Mouse (Mus musculus) CH12.LX (cell line): Measurements from ENCODE around the gene Maml1.
A peak's percentile ranks its signal among the peaks of the same experiment; 100 is the strongest.

Source experiments
- CTCF ChIP-seq, 2 experiments: IDR thresholded peaks in 1 of 2; conservative IDR thresholded peaks in 1 of 2; 2 replicates each; pipeline ENCODE4 v1.5.1; 2011 to 2012; ENCODE audit warnings: low read depth in 2 of 2, low read length in 2 of 2, improper control_type of control experiment in 1 of 2, inconsistent platforms in 1 of 2, mild to moderate bottlenecking in 1 of 2, moderate library complexity in 1 of 2
- E2F4 ChIP-seq: IDR thresholded peaks from 2 replicates; pipeline ENCODE4 v1.6.1; 2011; ENCODE audit warnings: low read depth, low read length, improper control_type of control experiment; ENCODE audit not compliant: insufficient replicate concordance
- EP300 ChIP-seq: IDR thresholded peaks from 2 replicates; pipeline ENCODE4 v1.6.1; 2011; ENCODE audit warnings: low read length, improper control_type of control experiment
- MAX ChIP-seq: IDR thresholded peaks from 2 replicates; pipeline ENCODE4 v1.6.1; 2011; ENCODE audit warnings: low read length, improper control_type of control experiment
- MXI1 ChIP-seq: IDR thresholded peaks from 2 replicates; pipeline ENCODE4 v1.6.1; 2011; ENCODE audit warnings: mild to moderate bottlenecking, low read depth, low read length, improper control_type of control experiment
- RAD21 ChIP-seq: IDR thresholded peaks from 2 replicates; pipeline ENCODE4 v1.6.1; 2011; ENCODE audit warnings: low read depth, mild to moderate bottlenecking, low read length, improper control_type of control experiment, moderate library complexity
- RCOR1 ChIP-seq: conservative IDR thresholded peaks from 2 replicates; pipeline ENCODE4 v1.6.1; 2012; ENCODE audit warnings: low read depth, mild to moderate bottlenecking, inconsistent platforms, low read length, improper control_type of control experiment
- TBP ChIP-seq: conservative IDR thresholded peaks from 2 replicates; pipeline ENCODE4 v1.6.1; 2011; ENCODE audit warnings: low read depth, low read length, improper control_type of control experiment

DNA sequence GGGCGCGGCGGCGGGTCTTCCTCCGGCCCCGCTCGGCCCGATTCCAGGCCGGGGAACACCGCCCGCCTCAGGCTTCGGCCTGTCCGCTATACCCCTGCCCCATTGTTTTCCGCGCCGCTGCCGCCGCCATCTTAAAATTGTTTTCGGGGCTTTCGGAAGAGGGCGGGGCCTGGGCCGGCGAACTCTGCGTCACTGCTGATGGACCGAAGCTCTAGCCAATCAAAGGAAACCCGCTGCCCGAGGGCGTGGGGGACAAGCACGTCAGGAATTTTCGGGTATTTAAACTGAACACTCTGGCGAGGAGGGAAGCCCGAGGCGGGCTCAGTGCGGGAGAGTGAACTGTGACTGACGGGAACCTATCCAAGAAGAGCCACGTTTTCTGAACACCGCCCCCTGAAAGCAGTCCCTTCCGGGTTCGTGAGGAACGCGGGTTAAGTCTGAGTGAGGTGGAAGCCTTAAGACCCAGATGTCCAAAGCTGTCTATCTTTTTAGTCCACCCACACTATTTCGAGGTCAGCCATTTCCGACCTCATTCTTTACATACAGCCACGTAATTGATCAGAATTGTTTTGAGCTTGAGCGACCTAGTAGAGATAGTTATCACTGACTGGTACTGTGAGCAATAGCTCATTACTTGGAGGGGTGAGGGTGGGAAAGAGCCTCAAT, at the start of gene Maml1:
- TF ChIP-seq CTCF (conservative IDR thresholded peaks at IDR 0.05 in 1 of 2, IDR thresholded peaks at IDR 0.05 in 1 of 2; ENCODE audit: low read depth in 2 of 2, low read length in 2 of 2): no peak; a peak in 1 of 4 replicates
- TF ChIP-seq TBP: peak; percentile 88
- TF ChIP-seq MXI1: peak; percentile 97
- no peak for TF ChIP-seq RAD21
- peak; percentile 93 for TF ChIP-seq MAX
- TF ChIP-seq EP300: no peak
- TF ChIP-seq E2F4: peak; percentile 91
- peak; percentile 61 for TF ChIP-seq RCOR1
